Mouse (Mus musculus) forebrain, embryonic 11.5 days (tissue): Measurements from ENCODE around the gene Ip6k3. TPM values are rescaled to one million over a fixed set of nuclear protein-coding genes. Genes with fewer than 3 reads are reported as not detected.

Experiments
- ATAC-seq: fragments of 200-750 bp; cut with Nextera tagmentation; replicated peaks from 2 replicates; pipeline ENCODE4 v1.8.0; 2017; ENCODE audit warnings: moderate TSS enrichment; ENCODE audit not compliant: low FRiP score
- DNase-seq: peaks from one replicate; pipeline ENCODE4 v3.0.0-alpha.2; 2017; ENCODE audit warnings: low spot score
- H3K27ac ChIP-seq: fragments of 300-500 bp; sonication (generic); 2 replicates; pipeline ENCODE4 v1.5.1; 2014; ENCODE audit warnings: low read depth, low read length
- H3K27me3 ChIP-seq: fragments of 300-500 bp; sonication (generic); 2 replicates; pipeline ENCODE4 v1.6.1; 2014; ENCODE audit warnings: mild to moderate bottlenecking, low read length, mixed read lengths; ENCODE audit not compliant: control insufficient read depth, insufficient read depth
- H3K36me3 ChIP-seq: fragments of 300-500 bp; sonication (generic); 2 replicates; pipeline ENCODE4 v1.6.1; 2014; ENCODE audit warnings: mild to moderate bottlenecking, low read length, moderate library complexity, mixed read lengths; ENCODE audit not compliant: control insufficient read depth, insufficient read depth
- H3K4me1 ChIP-seq: fragments of 300-500 bp; sonication (generic); replicated peaks from 2 replicates; pipeline ENCODE4 v1.6.1; 2014; ENCODE audit warnings: low read length, mixed read lengths; ENCODE audit not compliant: control insufficient read depth, insufficient read depth
- H3K4me2 ChIP-seq: fragments of 300-500 bp; sonication (generic); 2 replicates; pipeline ENCODE4 v1.6.1; 2014; ENCODE audit warnings: low read depth, mild to moderate bottlenecking, low read length, moderate library complexity, mixed read lengths; ENCODE audit not compliant: severe bottlenecking
- H3K4me3 ChIP-seq: fragments of 300-500 bp; sonication (generic); 2 replicates; pipeline ENCODE4 v1.5.1; 2014; ENCODE audit warnings: low read depth, low read length
- H3K9ac ChIP-seq: fragments of 300-500 bp; sonication (generic); 2 replicates; pipeline ENCODE4 v1.6.1; 2014; ENCODE audit warnings: low read length
- H3K9me3 ChIP-seq: fragments of 300-500 bp; sonication (generic); 2 replicates; pipeline ENCODE4 v1.6.1; 2016; ENCODE audit warnings: low read length, mixed read lengths; ENCODE audit not compliant: control insufficient read depth
- WGBS: fragments of 180-500 bp; shearing (Covaris S2); extraction: QIAGEN DNeasy Blood & Tissue Kit; methylation state at CpG from one replicate; pipeline ENCODE4 v1.1.7; 2014; 5-methylcytosine and 5-hydroxymethylcytosine counted together
- polyA plus RNA-seq: library from polyadenylated mRNA; unstranded; fragments of >200 nt; fragmentation: Nextera tagmentation; extraction: Ambion mirVana; gene quantifications from 2 replicates; pipeline ENCODE4 v1.2.1, GENCODE M21; 2014

The Ip6k3 gene
- polyA plus RNA-seq: 0.08 and 0.19 TPM in 2 replicates

GRCm38 (mm10) chr17:27167545-27167944, at the start of gene Ip6k3:
Gene Ip6k3, minus strand, starts transcription at chr17:27167795.
- Histone ChIP-seq H3K9ac (no peak within 1 kb of the TSS), H3K4me1 (no peaks in the 10 kb centered on the region), H3K4me2 (no peak within 1 kb of the TSS), H3K36me3 (no peaks in the 10 kb centered on the region), H3K4me3 (no peak within 1 kb of the TSS), H3K9me3 (no peaks in the 10 kb centered on the region), H3K27me3 (no peaks in the 10 kb centered on the region), H3K27ac (no peak within 1 kb of the TSS)
- ATAC-seq (no peak), DNase-seq (no peak)
- WGBS: 75% methylated on average over 4 of the region's 4 CpGs

DNA sequence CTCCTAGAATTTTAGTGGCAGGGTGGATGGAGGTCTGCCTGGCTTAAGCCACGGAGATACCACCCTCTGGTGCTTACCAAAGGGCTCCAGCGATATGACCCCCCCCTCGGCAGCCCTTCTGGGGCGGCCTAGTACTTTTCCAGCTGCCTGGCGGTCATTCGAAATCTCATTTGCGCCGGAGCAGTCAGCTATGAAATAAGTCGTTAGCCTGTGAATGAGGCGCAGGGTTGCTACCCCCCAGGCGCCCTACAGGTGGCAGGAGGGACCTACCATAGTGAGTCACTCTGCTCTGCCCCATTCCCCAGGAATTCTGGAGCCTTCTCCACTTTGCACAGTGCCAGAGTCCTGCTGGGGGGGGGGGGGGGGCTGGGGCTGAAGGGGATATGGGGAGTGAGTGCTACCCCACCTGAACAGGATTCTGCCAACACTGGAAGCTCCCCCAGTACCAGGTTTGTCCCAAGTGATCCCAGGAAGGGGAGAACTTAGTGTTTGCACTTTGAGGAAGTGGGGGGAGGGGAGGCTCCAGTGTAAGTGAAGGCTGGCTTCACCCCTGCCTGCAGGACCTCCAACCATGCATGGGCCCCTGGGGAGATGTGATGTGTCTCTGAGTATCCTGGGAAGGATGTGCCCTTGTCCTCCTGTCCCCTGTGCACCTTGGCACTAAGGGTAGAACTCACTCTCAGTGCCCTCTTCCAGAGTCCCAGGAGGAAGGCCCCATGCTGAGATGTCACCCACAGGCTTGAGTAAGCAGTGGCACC, 45.4 kb upstream of the Ip6k3 start:
- 3% methylated on average over 11 of the region's 11 CpGs for WGBS
- Histone ChIP-seq H3K9me3 (no peaks in the 10 kb centered on the region), H3K4me2 (no peak overlapping the region), H3K27ac (no peak overlapping the region), H3K4me1 (peaks cover 3% of the 10 kb centered on the region; the same call in 1 of the 2 replicates), H3K27me3 (no peaks in the 10 kb centered on the region), H3K9ac (no peak overlapping the region), H3K4me3 (no peak overlapping the region), H3K36me3 (no peaks in the 10 kb centered on the region)
- ATAC-seq: no peak
- DNase-seq: peak; percentile 76

DNA sequence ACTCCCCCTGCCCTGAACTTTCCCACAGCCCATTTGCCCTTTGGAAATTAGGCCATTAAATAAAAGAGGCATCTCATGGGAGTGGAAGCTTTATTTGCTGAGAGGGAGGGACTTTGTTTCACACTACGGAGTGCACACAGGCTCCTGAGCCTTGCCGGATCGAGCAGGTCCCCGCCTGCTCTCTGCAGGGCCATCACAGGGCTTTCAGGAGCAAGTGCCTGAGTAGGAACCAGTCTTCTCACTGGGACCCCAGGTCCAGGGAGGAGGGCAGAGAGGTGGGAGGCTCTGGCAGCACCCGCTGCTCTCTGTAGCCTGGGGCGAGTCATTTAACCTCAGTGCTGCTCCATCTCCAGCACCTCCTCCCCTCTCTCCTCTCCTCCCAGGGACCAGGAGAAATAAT, 44.4 kb upstream of the Ip6k3 start:
- no peak for ATAC-seq
- H3K36me3 ChIP-seq: no peaks in the 10 kb centered on the region
- H3K9ac ChIP-seq: no peak overlapping the region
- no peak for DNase-seq
- no peak overlapping the region for H3K4me2 ChIP-seq
- H3K4me1 ChIP-seq: peaks cover 3% of the 10 kb centered on the region; the same call in 1 of the 2 replicates
- no peak overlapping the region for H3K27ac ChIP-seq
- WGBS: 37% methylated on average over 6 of the region's 6 CpGs
- no peak overlapping the region for H3K4me3 ChIP-seq
- no peaks in the 10 kb centered on the region for H3K9me3 ChIP-seq
- no peaks in the 10 kb centered on the region for H3K27me3 ChIP-seq

DNA sequence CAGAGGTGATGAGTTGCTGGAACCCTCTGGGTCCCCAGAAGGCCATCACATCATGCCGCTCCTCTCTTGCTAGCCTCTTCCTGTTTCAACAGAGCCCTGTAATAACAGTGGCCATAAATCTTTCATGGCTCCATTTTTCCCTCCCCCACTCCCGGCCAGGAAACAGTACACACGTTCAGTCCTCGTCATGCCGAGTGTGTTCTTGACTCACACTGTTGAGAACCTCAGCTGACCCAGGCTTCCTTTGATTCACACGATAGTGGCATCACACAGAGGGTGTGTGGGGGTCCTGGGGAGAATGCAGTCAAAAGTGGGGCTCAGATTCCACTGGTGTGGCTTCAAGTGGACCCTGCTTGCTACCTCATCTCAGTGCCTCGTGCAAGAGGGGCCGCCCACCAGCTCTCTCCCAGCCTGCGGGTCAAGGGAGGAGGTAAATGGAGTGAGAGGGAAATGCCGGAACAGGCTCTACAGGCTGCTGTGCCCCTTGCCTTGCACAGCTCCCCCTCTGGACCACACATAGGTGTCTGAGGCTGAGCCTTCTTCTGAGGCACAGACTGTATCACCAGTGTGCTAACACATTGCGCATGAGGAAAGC, 39.6 kb upstream of the Ip6k3 start:
- no peak overlapping the region for H3K27ac ChIP-seq
- whole genome bisulfite sequencing: 76% methylated on average over 11 of the region's 11 CpGs

DNA sequence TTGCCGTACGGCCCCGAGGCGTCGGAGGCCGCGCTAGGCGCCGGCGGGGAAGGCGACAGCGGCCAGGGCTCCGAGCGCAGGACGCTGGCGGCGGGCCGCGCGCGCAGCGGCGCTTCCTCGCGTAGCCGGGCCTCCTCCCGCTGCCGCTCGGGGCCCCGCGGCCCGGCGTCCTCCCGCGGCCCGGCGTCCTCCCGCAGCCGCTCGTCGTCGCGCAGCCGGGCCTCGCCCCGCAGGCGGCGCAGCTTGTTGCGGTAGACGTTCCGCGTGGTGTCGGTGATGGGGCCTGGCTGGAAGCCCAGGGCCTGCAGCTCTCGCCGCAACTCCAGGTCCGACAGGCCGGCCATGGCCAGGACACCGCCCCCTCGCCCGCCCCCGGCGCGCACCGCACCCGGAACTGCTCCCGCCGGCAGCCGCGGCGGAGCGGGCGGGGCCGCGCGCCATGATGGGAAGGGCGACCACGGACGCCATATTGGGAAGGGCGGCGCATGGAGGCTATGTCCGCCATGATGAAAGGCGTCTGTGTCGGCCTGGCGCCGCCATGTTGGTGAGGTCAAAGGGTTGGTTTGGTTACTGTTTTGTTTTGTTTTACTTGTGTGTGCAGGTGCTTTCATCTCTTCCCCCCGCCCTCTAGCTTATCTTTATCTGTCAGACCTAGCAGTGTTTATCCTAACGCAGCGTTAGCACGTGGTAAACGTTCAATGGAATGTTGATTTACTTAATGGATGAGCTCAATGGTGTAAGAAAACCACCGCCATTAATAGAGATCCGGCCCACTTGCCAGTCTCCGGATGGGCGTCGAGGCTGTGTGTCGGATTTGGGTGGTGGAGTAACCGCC, 36.7 kb upstream of the Ip6k3 start, which contains the start of gene Lemd2:
Lemd2 (minus strand) TSS at position 395 of the 835 bp plus-strand sequence.
- peak within 1 kb of the TSS; percentile 91 for H3K27ac ChIP-seq
- no peaks in the 10 kb centered on the region for H3K27me3 ChIP-seq
- DNase-seq (peak; percentile 96), ATAC-seq (peak; percentile 90)
- peak within 1 kb of the TSS; percentile 97 for H3K9ac ChIP-seq
- peaks cover 3% of the 10 kb centered on the region; the same call in 1 of the 2 replicates for H3K36me3 ChIP-seq
- H3K9me3 ChIP-seq: no peaks in the 10 kb centered on the region
- peak within 1 kb of the TSS; percentile 91 for H3K4me3 ChIP-seq
- 6% methylated on average over 74 of the region's 97 CpGs for WGBS
- peak within 1 kb of the TSS; percentile 90 for H3K4me2 ChIP-seq
- H3K4me1 ChIP-seq: peaks cover 5% of the 10 kb centered on the region; the same call in 1 of the 2 replicates

More for the DNA sequence above, 39.6 kb upstream of the Ip6k3 start:
- Histone ChIP-seq H3K9me3 (no peaks in the 10 kb centered on the region), H3K9ac (no peak overlapping the region), H3K27me3 (no peaks in the 10 kb centered on the region), H3K36me3 (no peaks in the 10 kb centered on the region), H3K4me3 (no peak overlapping the region), H3K4me2 (no peak overlapping the region), H3K4me1 (peaks cover 5% of the 10 kb centered on the region)
- ATAC-seq (no peak), DNase-seq (no peak)

GRCm38 (mm10) chr17:27203358-27204074, 35.9 kb upstream of the Ip6k3 start:
- peak overlapping the region; percentile 90 for H3K4me2 ChIP-seq
- WGBS: 1% methylated on average over 58 of the region's 74 CpGs
- peak overlapping the region; percentile 91 for H3K4me3 ChIP-seq
- no peaks in the 10 kb centered on the region for H3K27me3 ChIP-seq
- ATAC-seq (peak; percentile 66), DNase-seq (peak; percentile 74)
- peak overlapping the region; percentile 97 for H3K9ac ChIP-seq
- peaks cover 7% of the 10 kb centered on the region; the same call in 1 of the 2 replicates for H3K36me3 ChIP-seq
- H3K4me1 ChIP-seq: peaks cover 5% of the 10 kb centered on the region; the same call in 1 of the 2 replicates
- H3K27ac ChIP-seq: peak overlapping the region; percentile 91
- H3K9me3 ChIP-seq: no peaks in the 10 kb centered on the region

DNA sequence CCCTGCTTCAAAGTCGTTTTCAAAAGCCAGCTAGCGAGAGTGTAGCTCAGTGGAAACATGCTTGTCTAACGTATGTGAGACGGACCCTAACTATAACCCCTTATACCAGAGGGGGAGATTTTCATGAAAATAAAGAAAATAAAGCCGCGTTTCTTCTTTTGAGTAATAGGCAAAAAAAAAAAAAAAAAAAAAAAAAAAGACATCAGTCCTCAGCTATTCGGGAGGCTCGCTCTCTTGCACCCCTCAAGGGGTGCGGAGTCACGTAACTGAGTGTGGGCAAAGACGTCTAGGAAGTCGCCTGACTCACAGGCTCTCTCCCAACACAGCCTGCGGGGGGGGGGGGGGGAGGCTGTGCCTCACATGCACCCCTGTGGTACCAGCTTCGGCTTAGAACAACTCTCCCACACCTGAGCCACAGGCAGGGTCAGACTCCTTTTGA, 35.3 kb upstream of the Ip6k3 start:
- Histone ChIP-seq H3K9me3 (no peaks in the 10 kb centered on the region), H3K27ac (no peak overlapping the region), H3K4me2 (peak overlapping the region; percentile 90), H3K27me3 (no peaks in the 10 kb centered on the region), H3K36me3 (peaks cover 7% of the 10 kb centered on the region; the same call in 1 of the 2 replicates), H3K9ac (peak overlapping the region; percentile 97), H3K4me1 (peaks cover 5% of the 10 kb centered on the region; the same call in 1 of the 2 replicates), H3K4me3 (peak overlapping the region; percentile 91)
- DNase-seq: no peak
- WGBS: 54% methylated on average over 14 of the region's 14 CpGs
- no peak for ATAC-seq
